Mouse (Mus musculus) C2C12 (cell line): ENCODE data around the gene Stk11. TPM values are rescaled to one million over a fixed set of nuclear protein-coding genes. Genes with fewer than 3 reads are reported as not detected.

Experiments
- H3K27me3 ChIP-seq: one replicate; pipeline ENCODE4 v1.6.1; 2011; ENCODE audit not compliant: control insufficient read depth, insufficient read depth, insufficient read length
- H3K36me3 ChIP-seq: one replicate; pipeline ENCODE4 v1.6.1; 2011; ENCODE audit not compliant: control insufficient read depth, insufficient read depth
- H3K4me3 ChIP-seq: one replicate; pipeline ENCODE4 v1.5.1; 2011; ENCODE audit warnings: mild to moderate bottlenecking, control low read depth; ENCODE audit not compliant: poor library complexity, insufficient read depth, severe bottlenecking
- H3K79me2 ChIP-seq: one replicate; pipeline ENCODE4 v1.6.1; 2011; ENCODE audit not compliant: control insufficient read depth, insufficient read depth
- H3K79me3 ChIP-seq: one replicate; pipeline ENCODE4 v1.6.1; 2011; ENCODE audit warnings: low read depth, control low read depth
- H3ac ChIP-seq: one replicate; pipeline ENCODE3; 2011; ENCODE audit warnings: low read depth; ENCODE audit not compliant: control insufficient read depth, insufficient read length
- CEBPB ChIP-seq: IDR thresholded peaks from one replicate; pipeline ENCODE4 v1.6.1; 2011; ENCODE audit warnings: low read depth, mild to moderate bottlenecking, control low read depth, moderate library complexity
- CTCF ChIP-seq: IDR thresholded peaks from one replicate; pipeline ENCODE4 v1.5.1; 2011; ENCODE audit not compliant: control insufficient read depth, insufficient read depth, insufficient read length
- FOSL1 ChIP-seq: IDR thresholded peaks from one replicate; pipeline ENCODE4 v1.8.0; 2011; ENCODE audit warnings: mild to moderate bottlenecking, low read length; ENCODE audit not compliant: poor library complexity, insufficient read depth, severe bottlenecking
- MAX ChIP-seq: IDR thresholded peaks from one replicate; pipeline ENCODE4 v1.6.1; 2011; ENCODE audit warnings: mild to moderate bottlenecking, control low read depth
- MYOD1 ChIP-seq: IDR thresholded peaks from one replicate; pipeline ENCODE4 v1.6.1; 2011; ENCODE audit warnings: low read depth; ENCODE audit not compliant: control insufficient read depth, insufficient read length
- MYOG ChIP-seq: IDR thresholded peaks from one replicate; pipeline ENCODE4 v1.6.1; 2011; ENCODE audit not compliant: control insufficient read depth, insufficient read length; ENCODE audit errors: extremely low read depth
- USF1 ChIP-seq: IDR thresholded peaks from one replicate; pipeline ENCODE4 v1.6.1; 2011; ENCODE audit warnings: low read depth, mild to moderate bottlenecking, control low read depth, moderate library complexity
- polyA plus RNA-seq: library from polyadenylated mRNA; unstranded; fragments of >200 nt; fragmentation: generic; extraction: Trizol; gene quantifications from one replicate; pipeline ENCODE4 v1.2.1, GENCODE M21; 2012; ENCODE audit warnings: missing spikeins

Stk11 gene
- polyA plus RNA-seq, 1 experiment: 106 TPM

DNA sequence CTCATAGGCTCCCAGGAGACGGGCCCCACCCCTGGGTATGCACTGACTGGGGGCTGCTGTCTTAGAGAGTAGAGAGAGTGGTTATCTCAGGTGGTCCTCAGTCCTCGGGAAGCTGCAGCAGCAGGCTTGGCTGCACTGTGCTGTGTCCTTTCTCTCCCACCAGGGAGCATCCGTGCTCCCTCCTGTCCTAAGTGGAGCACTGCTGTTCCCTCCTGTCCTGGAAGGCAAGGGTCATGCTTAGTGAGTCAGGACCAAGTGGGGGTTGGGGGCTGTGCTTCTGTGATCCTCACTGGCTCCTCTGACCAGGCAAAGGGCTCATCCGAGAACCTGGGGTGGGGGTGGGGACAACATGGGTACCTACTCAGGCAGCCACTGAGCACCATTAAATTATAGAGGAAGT, 26.5 kb upstream of the Stk11 start:
- Histone ChIP-seq H3ac (no peak overlapping the region), H3K79me2 (peaks cover 88% of the 10 kb centered on the region), H3K36me3 (peaks cover 54% of the 10 kb centered on the region), H3K79me3 (peaks cover 52% of the 10 kb centered on the region), H3K4me3 (no peak overlapping the region), H3K27me3 (no peaks in the 10 kb centered on the region)
- no peak for TF ChIP-seq MYOD1
- no peak for TF ChIP-seq CTCF
- no peak for TF ChIP-seq MYOG
- no peak for TF ChIP-seq MAX
- no peak for TF ChIP-seq FOSL1
- TF ChIP-seq CEBPB: no peak
- no peak for TF ChIP-seq USF1

DNA sequence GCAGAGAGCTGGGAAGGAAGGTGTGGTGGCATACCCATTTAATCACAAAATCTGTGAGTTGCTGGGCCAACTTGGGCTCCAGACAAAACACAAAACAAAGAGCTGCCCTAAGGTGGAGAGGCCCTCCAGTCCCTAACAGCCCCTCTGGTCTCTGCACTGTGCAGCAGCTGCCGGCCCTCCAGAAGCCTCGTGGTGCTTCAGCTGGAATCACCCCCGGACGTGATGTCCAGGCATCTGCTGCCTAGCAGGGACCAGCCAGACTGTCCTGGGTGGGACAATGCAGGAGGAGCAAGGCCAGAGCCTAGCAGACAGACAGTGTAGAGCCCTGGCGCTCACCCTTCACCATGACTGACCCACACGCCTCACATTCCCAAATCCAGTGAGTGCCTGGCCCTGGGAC, 24.1 kb upstream of the Stk11 start:
- peaks cover 70% of the 10 kb centered on the region for H3K79me3 ChIP-seq
- H3K27me3 ChIP-seq: no peaks in the 10 kb centered on the region
- H3K4me3 ChIP-seq: no peak overlapping the region
- H3ac ChIP-seq: no peak overlapping the region
- peaks cover 100% of the 10 kb centered on the region for H3K79me2 ChIP-seq
- peaks cover 52% of the 10 kb centered on the region for H3K36me3 ChIP-seq
- TF ChIP-seq MAX (no peak), MYOG (no peak), FOSL1 (no peak), CEBPB (no peak), USF1 (no peak), MYOD1 (no peak), CTCF (no peak)

DNA sequence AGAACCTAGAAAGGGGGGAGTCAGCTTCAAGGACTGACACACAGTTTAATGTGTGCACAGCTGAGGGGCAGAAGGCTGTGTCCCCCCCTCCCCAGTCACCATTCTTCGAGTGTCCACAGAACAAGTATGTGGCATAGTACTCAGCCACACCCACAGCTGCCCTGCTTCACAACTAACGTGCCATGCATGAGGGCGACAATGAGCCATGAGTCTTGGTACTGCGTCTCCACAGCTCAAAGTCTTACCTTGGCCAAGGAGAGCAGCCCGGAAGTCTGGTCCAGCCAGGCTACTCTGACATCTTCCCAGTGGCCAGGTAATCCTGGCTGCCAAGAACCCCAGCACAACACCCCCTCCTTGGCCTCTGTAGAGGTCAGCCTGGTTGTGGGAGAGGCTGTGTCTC, 22.9 kb upstream of the Stk11 start:
- TF ChIP-seq FOSL1: no peak
- TF ChIP-seq USF1: no peak
- TF ChIP-seq MAX: no peak
- no peak for TF ChIP-seq MYOG
- TF ChIP-seq CEBPB: no peak
- TF ChIP-seq MYOD1: no peak
- no peak for TF ChIP-seq CTCF
- Histone ChIP-seq H3K4me3 (no peak overlapping the region), H3K79me2 (peaks cover 100% of the 10 kb centered on the region), H3K27me3 (no peaks in the 10 kb centered on the region), H3K36me3 (peaks cover 55% of the 10 kb centered on the region), H3ac (no peak overlapping the region), H3K79me3 (peaks cover 79% of the 10 kb centered on the region)

- no peak overlapping the region for H3K4me3 ChIP-seq
- no peak overlapping the region for H3ac ChIP-seq
- TF ChIP-seq MAX (no peak), CEBPB (no peak), USF1 (no peak), CTCF (no peak), MYOG (no peak), MYOD1 (no peak), FOSL1 (no peak)
- H3K79me3 ChIP-seq: peaks cover 87% of the 10 kb centered on the region
- no peaks in the 10 kb centered on the region for H3K27me3 ChIP-seq
- H3K79me2 ChIP-seq: peaks cover 100% of the 10 kb centered on the region
- H3K36me3 ChIP-seq: peaks cover 51% of the 10 kb centered on the region
These were observed 21.5 kb upstream of the Stk11 start for GRCm38 (mm10) chr10:80094085-80094484.

DNA sequence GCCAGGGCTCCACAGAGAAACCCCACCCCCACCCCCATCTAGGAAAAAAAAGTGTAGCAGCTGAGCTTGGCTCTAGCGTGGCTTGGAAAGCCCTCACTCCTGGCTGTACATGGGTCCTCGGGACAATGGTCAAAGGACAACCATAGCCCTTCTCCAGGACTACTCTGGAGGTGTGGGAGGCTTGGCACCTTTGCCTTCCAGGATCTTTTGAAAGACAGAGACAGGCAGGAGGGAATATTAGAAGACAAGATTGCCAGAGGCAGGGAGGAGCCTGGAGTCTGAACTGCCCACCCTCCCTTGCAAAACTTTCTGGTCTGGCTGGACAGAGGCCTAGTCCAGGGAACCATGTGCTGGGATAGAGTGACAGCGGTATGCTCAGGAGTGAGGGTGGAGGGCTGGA, 20.9 kb upstream of the Stk11 start:
- peak overlapping the region; percentile 1 for H3ac ChIP-seq
- H3K4me3 ChIP-seq: no peak overlapping the region
- peaks cover 45% of the 10 kb centered on the region for H3K36me3 ChIP-seq
- H3K79me3 ChIP-seq: peaks cover 87% of the 10 kb centered on the region
- H3K27me3 ChIP-seq: no peaks in the 10 kb centered on the region
- peaks cover 100% of the 10 kb centered on the region for H3K79me2 ChIP-seq
- TF ChIP-seq CTCF: no peak

- Histone ChIP-seq H3K4me3 (no peak overlapping the region), H3K27me3 (no peaks in the 10 kb centered on the region), H3K79me3 (peaks cover 87% of the 10 kb centered on the region), H3K36me3 (peaks cover 43% of the 10 kb centered on the region), H3K79me2 (peaks cover 100% of the 10 kb centered on the region), H3ac (no peak overlapping the region)
- no peak for TF ChIP-seq FOSL1
- TF ChIP-seq CTCF: no peak
- no peak for TF ChIP-seq USF1
- TF ChIP-seq MAX: no peak
- no peak for TF ChIP-seq MYOD1
- TF ChIP-seq CEBPB: no peak
These were observed 20.1 kb upstream of the Stk11 start for GRCm38 (mm10) chr10:80095547-80095946.
